Mouse (Mus musculus) megakaryocyte, adult 5-6 weeks (primary cell): Measurements from ENCODE around the gene Tarsl2. TPM values are rescaled to one million over a fixed set of nuclear protein-coding genes. Genes with fewer than 3 reads are reported as not detected.

ENCODE experiments used
- ATAC-seq: 2 replicates; pipeline ENCODE4 v1.8.0; 2016; ENCODE audit warnings: mild to moderate bottlenecking, inconsistent platforms; ENCODE audit not compliant: poor library complexity, severe bottlenecking
- total RNA-seq, 2 experiments: library from RNA; stranded (forward) in 1 of 2; stranded (reverse) in 1 of 2; fragments of 153-499, 151-499 nt in 1 of 2; fragments of 221-1000, 200-1000 nt in 1 of 2; gene quantifications; 2 replicates each; pipeline versions ENCODE4 v1.2.3 to v1.2.4; 2015 to 2017

The Tarsl2 gene
- total RNA-seq (2015) (3.4 and 3.9 TPM in 2 replicates), total RNA-seq (2017) (8.3 and 11.6 TPM in 2 replicates)

DNA sequence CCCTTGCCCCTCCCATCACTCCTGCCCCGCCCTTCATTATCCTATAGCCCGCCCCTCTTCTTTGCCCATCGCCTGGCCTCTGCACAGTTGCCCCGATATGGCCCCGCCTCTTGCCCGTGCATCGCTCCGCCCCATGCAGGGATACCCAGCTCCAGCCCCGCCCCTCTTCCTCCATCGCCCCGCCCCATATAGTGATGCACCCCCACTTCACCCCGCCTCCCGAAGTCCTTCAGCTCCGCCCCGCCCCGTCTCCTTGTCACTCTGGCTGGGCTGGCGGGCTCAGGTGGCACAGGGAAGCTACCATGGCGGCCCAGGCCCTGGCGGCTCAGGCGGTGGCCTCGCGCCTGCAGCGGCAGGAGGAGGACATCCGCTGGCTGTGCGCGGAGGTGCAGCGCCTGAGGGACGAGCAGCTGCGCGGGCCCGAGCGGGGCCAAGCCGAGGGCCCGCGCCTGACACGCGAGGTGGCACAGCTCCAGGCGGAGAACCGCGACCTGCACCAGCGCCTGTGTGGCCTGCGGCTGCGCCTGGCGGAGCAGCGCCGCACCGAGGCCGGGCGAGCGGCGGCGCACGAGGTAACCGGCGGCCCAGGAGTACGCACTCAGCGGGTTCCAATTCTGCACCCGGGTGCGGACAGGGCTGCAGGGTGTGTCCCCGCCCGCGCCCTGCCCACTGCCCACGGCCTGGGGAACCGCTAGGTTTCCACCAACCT, at the start of gene Tarsl2:
Gene Tarsl2, plus strand, starts transcription at position 256 of the 709 bp plus-strand sequence.
- ATAC-seq: peak; percentile 92

DNA sequence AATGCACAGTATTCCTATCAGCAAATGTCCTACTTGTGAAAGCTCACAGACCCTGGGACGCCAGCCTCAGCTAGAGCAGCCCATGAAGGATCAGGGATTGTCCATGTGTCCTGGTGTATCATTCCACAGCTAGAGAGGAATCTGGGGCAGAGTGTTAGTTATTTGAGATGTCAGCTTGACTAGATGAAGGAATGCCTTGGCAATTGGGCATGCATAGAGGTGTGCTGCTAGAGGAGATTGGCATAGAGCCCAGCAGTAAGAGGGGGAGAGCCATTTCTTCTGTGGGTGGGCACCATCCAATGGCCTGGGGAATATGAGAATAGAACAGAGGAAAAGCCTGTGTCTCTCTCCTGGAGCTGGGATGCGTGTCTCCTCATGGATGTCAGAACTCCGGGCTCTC, 38.6 kb upstream of the Tarsl2 start:
- no peak for ATAC-seq

DNA sequence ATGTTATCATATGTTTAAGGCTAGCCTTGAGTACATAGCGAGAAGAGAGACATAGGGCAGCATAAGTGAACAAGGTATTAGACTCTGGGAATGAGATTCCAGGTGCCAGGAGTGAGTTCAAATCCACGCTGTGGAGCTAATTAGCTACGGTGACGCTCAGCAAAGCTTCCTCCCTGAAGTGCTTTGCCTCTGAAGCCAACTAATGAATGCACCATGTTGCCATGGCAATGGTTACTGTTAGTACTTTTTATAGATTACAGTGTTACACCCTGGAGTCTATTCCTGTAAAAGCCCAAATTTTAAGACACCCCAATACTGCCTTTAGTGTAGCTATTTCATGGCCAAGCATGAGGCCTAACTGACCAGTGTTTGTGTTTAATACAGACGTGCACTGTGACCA, 37.7 kb upstream of the Tarsl2 start:
- ATAC-seq: no peak

DNA sequence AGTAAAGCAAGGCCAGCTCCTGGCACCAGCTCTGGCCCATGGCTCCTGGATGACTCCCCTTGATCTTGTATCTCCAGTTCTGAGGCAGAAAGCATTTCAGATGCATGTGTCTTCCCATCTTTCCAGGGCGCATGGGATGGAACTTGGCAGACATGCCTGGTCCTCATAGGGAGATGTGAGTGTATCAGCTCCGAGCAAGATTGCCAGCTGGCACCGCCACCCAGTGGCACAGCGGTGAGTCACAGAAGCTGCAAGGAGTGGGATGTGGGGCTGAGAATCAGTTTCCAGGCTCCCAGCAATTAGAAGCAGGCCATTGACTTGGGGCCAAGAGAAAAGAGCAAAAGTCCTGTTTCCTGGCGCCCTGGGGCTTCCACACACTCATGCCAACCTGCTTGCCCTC, 34.5 kb upstream of the Tarsl2 start:
- no peak for ATAC-seq

DNA sequence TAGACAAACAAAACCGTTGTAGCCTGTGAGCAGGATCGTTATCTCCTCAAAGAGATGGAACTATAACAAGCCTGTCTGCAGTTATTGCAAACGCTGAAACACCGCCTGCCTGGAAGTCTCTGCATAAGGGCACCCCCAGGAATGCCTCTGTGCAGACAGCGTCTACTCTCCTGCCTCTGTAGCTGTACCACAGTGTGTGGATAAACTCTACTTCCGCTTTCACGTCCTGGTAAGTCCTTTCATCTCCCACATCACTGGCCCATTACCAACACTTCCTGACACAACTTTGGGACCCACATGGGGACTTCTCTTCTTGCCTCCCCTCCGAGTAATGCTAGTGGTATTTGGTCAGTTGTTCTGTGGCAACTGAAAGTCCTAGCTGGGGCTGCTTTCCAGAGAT, 34.0 kb upstream of the Tarsl2 start:
- ATAC-seq: no peak

DNA sequence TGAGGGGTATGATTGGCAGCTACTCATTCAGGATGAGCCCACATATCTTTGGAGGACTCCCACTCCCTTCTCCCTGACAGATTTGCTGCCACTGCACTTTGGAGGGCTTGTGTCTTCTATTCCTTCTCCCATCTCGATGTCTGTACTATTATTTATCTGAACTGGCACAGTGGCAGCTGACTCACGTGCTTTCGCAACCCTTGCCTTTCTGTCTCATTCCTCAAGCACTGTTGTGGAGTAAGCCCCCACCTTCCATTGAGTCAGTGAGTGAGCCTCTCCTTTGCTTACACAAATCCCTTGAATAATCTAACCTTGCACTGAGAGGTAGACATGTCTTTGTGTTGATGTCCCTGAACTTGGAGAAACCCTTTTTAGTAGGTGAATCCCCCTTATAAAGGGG, 33.4 kb upstream of the Tarsl2 start:
- no peak for ATAC-seq

DNA sequence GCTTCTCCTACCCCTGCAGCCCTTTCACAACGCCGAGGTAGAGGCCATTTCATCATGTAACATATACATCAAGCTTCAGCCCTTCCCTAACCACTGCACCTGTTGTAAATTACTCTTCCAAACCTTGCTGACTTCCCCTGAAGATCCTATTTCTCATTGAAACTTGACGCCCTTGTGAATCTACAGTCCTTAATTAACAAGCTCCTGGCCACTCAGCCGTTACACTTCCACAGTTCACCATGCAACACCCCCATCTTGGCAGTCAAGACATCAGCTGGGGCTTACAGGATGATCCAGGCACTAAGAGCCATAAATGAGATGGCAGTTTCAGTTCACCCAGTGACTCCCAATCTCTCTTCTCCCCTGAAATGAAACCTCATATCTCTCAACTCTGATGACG, 31.0 kb upstream of the Tarsl2 start:
- no peak for ATAC-seq

DNA sequence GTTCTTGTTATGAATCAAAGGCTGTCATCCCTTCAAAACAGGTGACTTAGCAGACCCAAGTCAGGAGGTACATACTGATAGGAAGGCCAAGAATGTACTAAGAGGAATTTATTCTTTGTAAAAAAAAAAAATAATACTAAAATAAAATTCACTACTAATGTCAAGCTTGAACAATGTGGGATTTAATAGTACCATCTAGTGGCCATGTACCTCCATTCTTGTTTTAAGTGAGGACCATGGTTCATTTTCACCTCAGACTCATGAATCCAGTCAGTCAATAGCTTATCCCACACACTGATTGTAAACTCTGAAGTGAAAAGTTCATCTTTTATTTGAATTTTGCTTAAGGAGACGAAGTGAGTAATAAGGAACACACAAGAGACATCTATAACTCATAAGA, 25.9 kb upstream of the Tarsl2 start:
- ATAC-seq: no peak

DNA sequence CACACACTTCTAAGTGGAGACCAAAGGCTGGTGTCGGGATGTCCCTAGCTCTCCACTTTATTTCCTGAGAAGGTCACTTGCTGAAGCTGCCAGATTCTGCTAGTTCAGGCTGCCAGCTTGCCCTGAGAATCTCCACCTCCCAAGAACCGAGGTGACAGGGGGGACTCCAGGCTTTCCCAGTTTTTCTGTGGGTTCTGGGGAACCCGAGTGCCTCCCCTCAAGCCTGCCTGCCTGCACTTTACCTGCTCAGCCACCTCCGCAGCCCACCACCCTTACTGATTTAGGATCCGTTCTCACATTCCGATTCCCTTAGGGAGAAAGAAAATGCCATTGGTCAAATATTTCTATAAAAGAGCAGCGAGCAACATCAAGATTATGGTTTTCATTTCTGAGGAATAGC, 24.0 kb upstream of the Tarsl2 start:
- no peak for ATAC-seq

DNA sequence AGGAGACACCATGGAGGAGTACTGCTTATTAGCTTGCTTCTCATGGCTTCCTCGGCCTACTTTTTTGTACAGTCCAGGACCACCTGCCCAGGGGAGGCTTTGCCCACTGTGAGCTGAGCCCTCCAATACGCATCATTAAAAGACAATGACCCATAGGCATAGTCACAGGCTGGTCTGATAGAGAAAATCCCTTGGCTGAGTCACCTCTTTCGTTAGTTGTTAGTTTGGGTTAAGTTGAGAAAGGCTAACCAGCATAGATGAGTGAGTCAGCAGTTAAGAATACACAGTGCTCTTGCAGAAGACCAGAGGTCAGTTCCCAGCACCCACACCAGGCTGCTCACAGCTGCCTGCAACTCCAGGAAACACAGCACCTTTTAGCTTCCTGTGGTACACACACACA, 21.4 kb upstream of the Tarsl2 start:
- no peak for ATAC-seq

DNA sequence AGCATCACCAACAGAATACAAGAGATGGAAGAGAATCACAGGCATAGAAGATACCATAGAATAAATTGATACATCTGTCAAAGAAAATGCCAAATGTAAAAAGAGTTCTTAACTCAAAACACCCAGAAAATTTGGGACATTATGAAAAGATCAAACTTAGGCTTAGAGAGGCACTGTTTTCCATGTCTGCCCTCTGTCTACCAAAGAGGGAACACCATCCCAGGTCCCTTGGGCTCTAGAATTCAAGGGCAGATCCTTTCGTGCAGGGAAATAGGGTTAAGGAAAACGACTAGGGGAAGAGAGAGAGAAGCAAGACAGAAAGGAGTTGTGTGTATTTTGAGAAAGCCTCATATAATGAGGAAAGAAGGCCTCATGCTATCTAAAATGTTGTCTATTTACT, 19.2 kb upstream of the Tarsl2 start:
- no peak for ATAC-seq

DNA sequence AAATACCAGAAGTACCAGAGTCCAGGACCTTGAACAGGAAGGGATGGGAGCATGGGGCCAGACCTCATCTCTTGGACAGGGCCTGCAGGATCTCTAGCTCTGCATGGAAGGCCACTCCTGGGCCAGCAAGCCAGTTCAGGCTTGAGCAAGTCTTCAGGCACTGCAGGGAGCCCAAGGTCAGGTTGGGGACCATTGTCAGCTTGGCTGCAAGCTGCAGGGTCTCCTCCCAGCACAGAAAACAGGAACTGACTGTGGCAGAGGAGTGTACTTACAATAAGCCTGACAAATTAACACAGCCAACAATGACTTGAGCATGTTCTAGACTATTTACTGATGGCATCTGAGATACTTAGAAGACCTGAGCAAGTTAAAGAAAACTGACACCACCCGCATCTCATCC, 14.9 kb upstream of the Tarsl2 start:
- ATAC-seq: no peak

DNA sequence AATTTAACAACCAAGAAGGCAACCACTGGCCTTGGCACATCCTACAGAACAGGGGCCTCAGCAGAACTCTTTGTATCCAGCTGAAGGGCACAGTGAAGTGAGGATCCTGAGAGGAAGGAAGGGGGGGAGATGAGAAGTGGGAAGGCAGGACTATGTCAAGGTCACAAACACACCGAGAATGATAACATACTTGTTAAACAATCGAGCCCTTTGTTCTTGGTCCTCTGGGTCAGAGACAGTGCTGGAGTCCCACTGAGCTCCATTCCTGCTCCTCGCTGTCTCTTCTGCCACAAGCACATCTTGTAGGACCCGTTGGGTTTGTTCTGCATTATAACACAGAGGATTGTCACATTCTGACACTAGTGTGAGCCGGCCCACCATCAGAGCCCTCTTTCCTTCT, 14.0 kb upstream of the Tarsl2 start:
- ATAC-seq: no peak

DNA sequence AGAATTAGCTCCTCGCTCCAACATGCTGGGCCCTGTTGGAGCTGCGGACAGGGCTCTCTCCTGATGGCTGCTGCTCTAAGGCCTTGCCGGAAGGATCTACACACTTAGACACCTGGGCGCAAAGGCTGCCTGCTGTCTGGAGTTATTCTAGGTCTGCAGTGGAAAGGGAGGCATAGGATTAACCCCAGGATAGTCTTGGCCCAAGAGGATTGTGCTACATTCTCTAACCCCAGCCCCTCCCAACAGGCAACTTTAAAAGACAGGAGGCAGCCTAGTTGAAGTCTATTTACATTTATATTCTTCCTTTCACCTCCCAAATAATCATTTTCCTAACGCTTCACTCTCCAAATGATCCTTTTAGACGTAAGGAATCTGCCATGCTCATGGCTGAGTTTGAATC, 8.9 kb upstream of the Tarsl2 start:
- no peak for ATAC-seq

DNA sequence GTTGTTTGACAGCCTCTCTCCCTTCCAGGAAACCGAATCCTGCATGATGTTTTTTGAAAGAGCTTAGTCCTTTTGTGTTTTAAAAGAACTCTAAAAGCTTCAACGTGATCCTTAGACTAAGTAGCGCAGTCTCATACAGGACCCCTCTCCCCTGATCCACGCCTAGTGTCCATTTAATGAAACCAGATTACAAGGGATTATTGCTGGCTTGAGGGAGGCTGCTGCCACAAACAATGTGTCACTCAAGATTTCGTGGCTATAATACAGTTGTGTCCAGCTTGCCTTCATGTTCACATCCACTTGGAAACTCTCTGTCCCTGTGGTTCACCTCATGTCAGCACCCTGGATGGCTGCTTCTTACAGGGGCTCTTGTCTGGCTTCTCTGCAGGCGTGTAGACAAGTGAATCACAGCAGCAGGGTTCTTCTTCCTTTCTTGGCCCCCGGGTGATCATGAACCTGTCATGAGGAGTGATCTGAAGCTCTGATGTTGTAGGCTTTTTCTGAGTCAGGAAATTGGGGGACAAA, 8.3 kb upstream of the Tarsl2 start:
- ATAC-seq: no peak

DNA sequence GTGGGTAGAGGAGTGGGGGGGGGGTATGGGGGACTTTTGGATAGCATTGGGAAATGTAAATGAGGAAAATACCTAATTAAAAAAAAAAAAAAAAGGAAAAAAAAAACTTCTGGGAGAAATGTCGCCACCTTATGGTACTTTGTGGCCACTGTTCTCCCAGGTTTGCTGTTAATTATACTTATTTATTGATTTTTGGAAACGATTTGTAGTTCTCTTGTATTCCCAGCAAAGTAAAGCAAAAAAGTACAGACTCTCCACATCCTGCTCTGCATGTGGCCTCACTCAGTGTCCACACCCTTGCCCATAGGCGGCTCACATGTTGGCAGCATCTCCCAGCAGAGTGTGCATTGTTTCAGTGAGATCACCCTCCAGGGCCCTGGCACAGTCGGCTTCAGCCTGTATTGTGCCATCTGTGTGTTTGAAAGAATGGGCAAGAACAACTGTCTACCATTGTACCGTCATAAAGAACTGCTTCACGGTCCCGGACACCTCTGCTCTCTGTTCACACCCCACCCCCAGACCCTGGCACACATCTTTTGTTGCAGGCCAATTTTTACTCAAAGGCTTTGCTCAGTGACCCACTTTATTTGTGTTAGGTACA, 6.4 kb upstream of the Tarsl2 start:
- ATAC-seq: no peak

DNA sequence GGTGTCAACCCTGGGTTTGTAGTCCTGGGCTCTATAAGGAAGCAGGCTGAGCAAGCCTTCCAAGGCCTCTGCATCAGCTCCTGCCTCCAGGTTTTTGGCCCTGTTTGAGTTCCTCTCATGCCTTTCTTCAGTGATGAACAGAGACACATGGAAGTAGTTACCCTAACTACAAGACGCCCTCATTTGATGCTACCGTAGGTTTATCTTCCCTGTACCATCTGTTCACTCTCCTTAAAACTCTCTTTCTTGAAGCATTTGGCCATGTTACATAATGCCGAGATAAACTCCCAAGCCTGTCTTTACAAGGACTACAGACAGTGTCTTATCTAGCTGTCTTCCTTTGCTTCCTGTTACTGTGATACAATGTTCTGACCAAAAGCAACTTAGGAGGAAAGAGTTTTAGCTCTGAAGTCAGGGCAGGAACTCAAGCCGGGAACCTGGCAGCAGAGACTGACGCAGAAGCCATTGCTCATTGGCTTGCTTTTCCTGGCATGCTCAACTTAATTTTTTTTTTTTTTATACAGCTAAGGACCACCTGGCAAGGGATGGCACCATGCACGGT, 4.8 kb upstream of the Tarsl2 start:
- no peak for ATAC-seq

DNA sequence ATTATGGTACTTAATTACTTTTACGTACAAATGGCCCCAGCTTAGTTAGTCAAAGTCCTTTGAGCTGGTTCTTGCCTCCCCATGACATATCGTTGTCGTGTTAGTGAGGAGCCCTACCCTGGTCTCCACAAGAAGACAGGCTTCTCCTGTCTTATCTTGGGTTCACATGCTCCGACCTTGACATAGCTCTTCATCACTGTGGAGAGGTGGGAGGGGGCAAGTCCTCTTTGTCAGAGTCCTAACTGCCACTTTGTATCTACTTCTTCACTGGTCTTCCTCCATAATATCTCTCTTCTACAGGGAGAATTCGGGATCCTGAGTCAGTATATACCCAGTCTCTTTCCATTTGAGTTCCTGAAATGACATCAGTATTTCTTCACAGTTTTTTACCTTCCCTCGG, 4.0 kb upstream of the Tarsl2 start:
- ATAC-seq: no peak

DNA sequence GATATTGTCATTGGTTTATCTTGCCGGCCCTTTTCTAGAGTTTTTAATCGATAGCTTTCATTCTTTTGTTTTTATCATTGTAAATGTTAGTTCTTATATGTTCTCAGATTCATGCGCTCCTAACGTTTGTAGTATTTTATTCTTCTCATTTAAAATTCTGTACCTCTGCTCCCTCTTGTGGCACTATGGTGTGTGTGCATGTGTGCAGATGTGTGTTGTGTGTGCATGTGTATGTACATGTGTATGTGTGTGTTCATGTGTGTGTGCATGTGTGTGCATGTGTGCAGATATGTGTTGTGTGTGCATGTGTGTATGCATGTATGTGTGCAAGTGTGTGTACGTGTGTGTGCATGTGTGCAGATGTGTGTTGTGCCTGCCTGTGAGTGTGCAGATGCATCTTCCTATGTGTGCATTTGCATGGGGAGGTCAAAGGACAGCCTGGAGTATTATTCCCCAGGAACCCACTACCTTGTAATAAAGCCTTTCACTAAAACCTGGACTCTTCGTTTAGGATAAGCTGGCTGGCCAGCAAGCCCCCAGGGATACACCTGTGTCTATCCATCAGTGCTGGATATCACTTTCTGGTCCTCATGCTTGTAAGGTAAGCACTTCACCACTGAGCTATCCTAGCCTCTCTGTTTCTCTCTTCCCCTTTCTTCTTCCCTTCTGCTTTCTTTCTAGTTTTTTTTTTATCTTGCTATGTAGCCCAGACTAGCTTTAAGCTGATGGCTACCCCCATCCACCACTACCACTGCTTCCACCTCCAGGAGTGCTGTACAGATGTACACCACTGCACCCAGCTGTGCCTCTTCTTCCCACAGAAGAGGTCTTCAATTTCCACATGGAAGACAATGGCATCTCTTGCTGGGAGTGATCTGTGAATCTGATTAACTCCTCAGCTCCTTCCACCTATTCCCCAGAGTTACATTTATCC, 2.1 kb upstream of the Tarsl2 start:
- ATAC-seq: no peak

DNA sequence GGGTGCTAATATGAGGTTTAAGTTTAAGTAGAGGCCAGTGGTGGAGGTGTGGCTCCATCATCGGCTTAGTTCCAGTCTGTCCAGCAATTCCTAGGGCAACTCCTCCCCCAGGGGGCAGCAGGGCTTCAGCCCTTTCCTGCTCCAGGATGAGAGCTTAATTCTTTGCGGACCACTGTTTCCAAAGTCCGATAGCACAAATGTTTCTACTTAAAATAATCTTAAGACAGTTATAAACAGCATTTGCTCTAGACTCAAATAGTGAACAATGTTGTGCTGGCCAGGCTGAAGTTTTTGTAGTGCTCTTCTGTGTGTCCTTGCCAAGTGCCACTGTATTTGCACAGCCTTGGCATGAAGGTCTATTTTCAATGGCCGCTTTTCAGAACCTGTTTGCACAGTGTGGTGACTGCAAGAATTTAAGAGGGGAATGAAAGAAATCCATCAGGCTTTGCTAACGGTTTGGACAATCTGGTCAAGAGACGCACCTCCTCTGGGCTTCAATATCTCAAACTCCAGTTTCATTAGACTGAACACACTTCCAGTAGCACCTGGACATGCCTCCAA, 757 bp upstream of the Tarsl2 start:
- ATAC-seq: no peak

DNA sequence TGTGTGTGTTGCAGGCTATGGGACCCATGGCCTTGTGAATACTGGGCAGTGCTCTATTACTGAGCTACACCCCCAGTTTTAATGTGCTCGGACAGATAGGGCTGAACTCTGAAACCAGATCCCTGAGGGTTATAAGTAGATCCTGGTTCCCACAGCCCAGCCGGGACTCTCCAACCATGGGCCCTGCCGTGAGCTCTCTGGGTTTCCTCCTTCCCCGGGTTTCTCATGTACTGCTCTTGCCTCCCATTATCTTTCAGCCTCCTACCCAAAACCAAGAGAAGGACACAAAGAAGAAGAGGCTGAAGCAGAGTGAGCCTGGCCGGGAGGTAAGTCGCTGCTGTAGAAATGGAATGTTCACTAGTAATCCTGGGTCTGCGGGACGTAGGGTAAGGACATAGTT, 1.3 kb downstream of the Tarsl2 start:
- ATAC-seq: no peak
